Mouse (Mus musculus) olfactory bulb, adult 2 months (tissue): ENCODE data around the gene Otub2.

Experiments used
- CTCF ChIP-seq: fragments of 200-500 bp; IDR thresholded peaks from 2 replicates; pipeline ENCODE4 v1.5.1; 2012; ENCODE audit warnings: low read depth, mild to moderate bottlenecking, low read length, moderate library complexity; ENCODE audit not compliant: insufficient read depth
- POLR2A ChIP-seq: fragments of 200-500 bp; IDR thresholded peaks from 2 replicates; pipeline ENCODE4 v1.6.1; 2012; ENCODE audit warnings: mild to moderate bottlenecking, low read depth, low read length, moderate library complexity; ENCODE audit not compliant: insufficient read depth

- TF ChIP-seq CTCF = no peak
- TF ChIP-seq POLR2A = no peak
Measured at GRCm38 (mm10) chr12:103362336-103362735, 26.1 kb upstream of the Otub2 start.
